ENCODE assay signal across 21 mouse cellular contexts in genomic region chr6:31211091-31211490, GRCm38 (mm10).
DNase-seq lines count a peak whose midpoint lies in the region; ATAC-seq and TF ChIP-seq lines count a peak whose summit lies in the region.
"Had no signal": no experiment of that assay in that cellular context is flagged by ENCODE, and none has a peak within 500 bp of the region (broad histone marks: within the 10 kb centered on the region; RNA-seq: fewer than 3 reads in every experiment).

No protein-coding gene starts in this region.

- H3K4me1 ChIP-seq in liver, adult 2 months (ENCODE audit: control insufficient read depth, insufficient read depth, low read length) = peaks cover 36% of the 10 kb centered on the region
- peaks cover 3% of the 10 kb centered on the region; the same call in 1 of the 2 replicates for H3K4me1 ChIP-seq in liver, embryonic 12.5 days
- H3K4me1 ChIP-seq: embryonic facial prominence, embryonic 12.5 days; forebrain, embryonic 13.5 days had no signal

- no peak overlapping the region for H3K4me2 ChIP-seq in liver, embryonic 12.5 days
- H3K4me2 ChIP-seq: embryonic facial prominence, embryonic 12.5 days; forebrain, embryonic 13.5 days; forebrain, embryonic 15.5 days had no signal

- TF ChIP-seq CTCF in liver, adult 2 months (IDR thresholded peaks at IDR 0.05; ENCODE audit: low read depth, low read length) = no peak

- peaks cover 38% of the 10 kb centered on the region for H3K36me3 ChIP-seq in liver, adult 2 months (ENCODE audit: control insufficient read depth, insufficient read depth, low read length)
- H3K36me3 ChIP-seq in liver, embryonic 12.5 days = no peaks in the 10 kb centered on the region
- peaks cover 3% of the 10 kb centered on the region; the same call in 1 of the 2 replicates for H3K36me3 ChIP-seq in splenic B cell, adult 2 months (ENCODE audit: control insufficient read depth, insufficient read depth, low read length, poor library complexity, severe bottlenecking)
- H3K36me3 ChIP-seq: embryonic facial prominence, embryonic 10.5 days; embryonic facial prominence, embryonic 12.5 days; forebrain, embryonic 15.5 days had no signal

- no peak overlapping the region; the same call in 1 of the 2 replicates for H3K27ac ChIP-seq in liver, adult 2 months (replicated peaks; ENCODE audit: insufficient read depth, low read depth, low read length)
- no peak overlapping the region for H3K27ac ChIP-seq in liver, embryonic 12.5 days
- H3K27ac ChIP-seq: embryonic facial prominence, embryonic 10.5 days; embryonic facial prominence, embryonic 12.5 days; forebrain, embryonic 13.5 days; forebrain, embryonic 15.5 days had no signal

- H3K9me3 ChIP-seq in liver, embryonic 12.5 days (replicated peaks) = no peaks in the 10 kb centered on the region
- H3K9me3 ChIP-seq: embryonic facial prominence, embryonic 10.5 days; embryonic facial prominence, embryonic 12.5 days; forebrain, embryonic 13.5 days; forebrain, embryonic 15.5 days had no signal

- H3K27me3 ChIP-seq in liver, adult 2 months (ENCODE audit: control insufficient read depth, insufficient read depth, low read length) = no peaks in the 10 kb centered on the region
- peaks cover 35% of the 10 kb centered on the region for H3K27me3 ChIP-seq in liver, embryonic 12.5 days (replicated peaks)
- no peaks in the 10 kb centered on the region for H3K27me3 ChIP-seq in splenic B cell, adult 2 months (ENCODE audit: control insufficient read depth, insufficient read depth, low read length, poor library complexity, severe bottlenecking)

- no peak overlapping the region for H3K4me3 ChIP-seq in liver, adult 2 months (ENCODE audit: insufficient read depth, low read depth, low read length)
- H3K4me3 ChIP-seq in liver, embryonic 12.5 days = no peak overlapping the region
- H3K4me3 ChIP-seq: embryonic facial prominence, embryonic 10.5 days; embryonic facial prominence, embryonic 12.5 days; forebrain, embryonic 13.5 days; forebrain, embryonic 15.5 days had no signal

- DNase-seq in CD4-positive, CD25-positive, alpha-beta regulatory T cell, adult 2 months (ENCODE audit: low read depth, low spot score) = peak; percentile 36
- peak; percentile 83 for DNase-seq in heart, adult 11 months
- DNase-seq in heart, postnatal 4 days = no peak
- peak; percentile 70 for DNase-seq in liver, adult 2 months (ENCODE audit: extremely low read depth, low read depth, low spot score)
- DNase-seq in splenic B cell, adult 2 months (ENCODE audit: low read depth, low spot score) = peak; percentile 27
- DNase-seq in gastrocnemius, postnatal 36 days = no peak
- DNase-seq: adrenal gland, adult 2 months; adrenal gland, postnatal 10 days; adrenal gland, postnatal 25 days; cerebellum, adult 11 months; cerebellum, adult 18-20 months; cerebellum, adult 8-10 months; cerebellum, adult 9-11 months; cerebellum, postnatal 25 days; forebrain, postnatal 0 days had no signal

- H3K79me2 ChIP-seq in liver, adult 2 months (ENCODE audit: control insufficient read depth, insufficient read depth, low read length) = peaks cover 45% of the 10 kb centered on the region

- ATAC-seq in CD4-positive, CD25-positive, alpha-beta regulatory T cell, adult 4 months = no peak
- ATAC-seq in liver, embryonic 12.5 days = no peak
- ATAC-seq: forebrain, embryonic 13.5 days; forebrain, embryonic 15.5 days; forebrain, postnatal 0 days had no signal

- WGBS in liver, adult 2 months = 16% methylated on average over 4 of the region's 4 CpGs
- WGBS in liver, embryonic 12.5 days (ENCODE audit: insufficient replicate concordance) = 62% methylated on average over 4 of the region's 4 CpGs

- no peak for TF ChIP-seq POLR2A in liver, adult 2 months (IDR thresholded peaks at IDR 0.05; ENCODE audit: extremely low read depth, insufficient read depth, low read length)

- H3K9ac ChIP-seq in liver, adult 2 months (ENCODE audit: low read depth, low read length) = no peak overlapping the region
- no peak overlapping the region for H3K9ac ChIP-seq in liver, embryonic 12.5 days
- H3K9ac ChIP-seq: embryonic facial prominence, embryonic 12.5 days; forebrain, embryonic 13.5 days; forebrain, embryonic 15.5 days; forebrain, postnatal 0 days had no signal

- intact Hi-C loops in gastrocnemius, postnatal 36 days (cut with DNase I) = no loop called here

Comparison
In these comparisons a context has a peak if more than half of its experiments do, and no peak if none do; other contexts are left out.
1. DNase-seq: peak in CD4-positive, CD25-positive, alpha-beta regulatory T cell, adult 2 months (single experiment), heart, adult 11 months (single experiment), liver, adult 2 months (single experiment) and splenic B cell, adult 2 months (single experiment); none in heart, postnatal 4 days (single experiment) and gastrocnemius, postnatal 36 days (0 of 2).